Mouse (Mus musculus): ENCODE data around the gene Ppp1r35. TPM values are rescaled to one million over a fixed set of nuclear protein-coding genes. Genes with fewer than 3 reads are reported as not detected.

Ppp1r35 gene
- total RNA-seq, 2 experiments from 2014 or later: 7.1 to 8.9 TPM

DNA sequence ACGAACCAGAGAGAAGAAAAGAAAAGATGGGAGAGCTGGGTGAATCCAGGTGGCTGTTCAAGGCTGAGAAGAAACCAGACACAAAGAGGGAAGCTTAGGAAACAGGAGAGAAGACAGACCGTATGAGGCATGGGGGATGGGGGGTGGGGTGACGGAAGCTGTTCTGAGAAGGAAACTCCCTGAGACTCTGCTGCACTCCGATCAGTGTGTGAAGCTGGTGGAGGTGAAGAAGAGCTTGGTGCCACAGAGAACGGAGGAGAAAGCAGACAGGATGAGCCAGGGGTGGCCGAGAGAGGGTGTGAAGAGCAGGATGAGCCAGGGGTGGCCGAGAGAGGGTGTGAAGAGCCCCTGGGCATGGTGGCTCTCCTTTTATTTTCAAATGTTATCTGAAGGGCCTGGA is 47.8 kb downstream of the Ppp1r35 start:
- no peak for DNase-seq

DNA sequence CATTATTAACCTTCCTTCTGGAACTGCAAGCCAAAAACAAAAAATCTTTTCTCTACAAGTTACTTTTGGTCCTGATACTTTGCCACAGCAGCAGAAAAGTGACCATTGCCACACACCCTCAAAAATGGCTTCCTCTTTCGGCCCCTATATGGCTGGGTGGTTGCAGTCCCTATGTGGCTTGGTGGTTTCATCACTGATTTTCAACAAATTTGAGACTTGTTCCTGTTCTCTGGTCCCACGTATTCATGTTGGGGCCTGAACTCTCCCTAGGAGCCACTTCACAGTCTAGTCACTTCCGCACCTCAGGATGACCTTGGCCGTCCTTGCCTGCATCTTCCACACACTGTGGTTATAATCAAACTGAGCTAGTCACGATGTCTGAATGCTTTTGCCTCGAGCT is 50.0 kb downstream of the Ppp1r35 start:
- no peak for DNase-seq

Other genes with a start within 250 kb of the Ppp1r35 start
- gene Epo, start 245.6 kb upstream of the Ppp1r35 start, total RNA-seq (2021): not detected
- gene Gnb2, start 245.3 kb upstream of the Ppp1r35 start, total RNA-seq (2021): 100 to 1,000 TPM; 129 to 130 TPM
- not detected for gene Actl6b, start 225.3 kb upstream of the Ppp1r35 start, total RNA-seq (2021)
- gene Tfr2, start 209.0 kb upstream of the Ppp1r35 start, total RNA-seq (2021): not detected
- 10 to 100 TPM; 12.5 to 12.8 TPM for gene Mospd3, start 177.8 kb upstream of the Ppp1r35 start, total RNA-seq (2021)
- 100 to 1,000 TPM in 1 of 2 experiments, 10 to 100 TPM in 1; 79.0 to 112 TPM for gene Pcolce, start 165.1 kb upstream of the Ppp1r35 start, total RNA-seq (2021)
- gene Fbxo24, start 149.8 kb upstream of the Ppp1r35 start, total RNA-seq (2021): under 1 TPM; 0.16 to 0.18 TPM
- 10 to 100 TPM; 13.9 to 15.4 TPM for gene Lrch4, start 149.7 kb upstream of the Ppp1r35 start, total RNA-seq (2021)
- gene Gm20605, start 149.7 kb upstream of the Ppp1r35 start, total RNA-seq (2021): 1 to 10 TPM; 2.9 to 3.9 TPM
- 1 to 10 TPM; 1.8 to 2.7 TPM for gene Sap25, start 137.5 kb upstream of the Ppp1r35 start, total RNA-seq (2021)
- 1 to 10 TPM in 1 of 2 experiments, under 1 TPM in 1; 0.36 to 1.5 TPM for gene Irs3, start 133.1 kb upstream of the Ppp1r35 start, total RNA-seq (2021)
- 1 to 10 TPM; 3.3 to 4.7 TPM for gene Agfg2, start 94.1 kb upstream of the Ppp1r35 start, total RNA-seq (2021)
- under 1 TPM; 0.10 to 0.35 TPM for gene Nyap1, start 37.2 kb upstream of the Ppp1r35 start, total RNA-seq (2021)
- gene Tsc22d4, start 33.1 kb upstream of the Ppp1r35 start, total RNA-seq (2021): 10 to 100 TPM; 57.8 to 59.1 TPM
- 10 to 100 TPM; 14.7 to 20.1 TPM for gene Mepce, start 8.8 kb downstream of the Ppp1r35 start, total RNA-seq (2021)
- gene Zcwpw1, start 8.9 kb downstream of the Ppp1r35 start, total RNA-seq (2021): under 1 TPM in 1 of 2 experiments, not detected in 1; 0.35 TPM
- under 1 TPM; 0.13 to 0.40 TPM for gene Pilra, start 57.4 kb downstream of the Ppp1r35 start, total RNA-seq (2021)
- gene Pilrb1, start 79.3 kb downstream of the Ppp1r35 start, total RNA-seq (2021): under 1 TPM in 1 of 2 experiments, not detected in 1; 0.88 TPM
- under 1 TPM; 0.28 to 0.54 TPM for gene Pilrb2, start 93.0 kb downstream of the Ppp1r35 start, total RNA-seq (2021)
- gene Cyp3a13, start 142.8 kb downstream of the Ppp1r35 start, total RNA-seq (2021): under 1 TPM in 1 of 2 experiments, not detected in 1; 0.08 TPM
- gene Gjc3, start 184.2 kb downstream of the Ppp1r35 start, total RNA-seq (2021): 1 to 10 TPM; 1.2 to 1.6 TPM
- gene Azgp1, start 202.7 kb downstream of the Ppp1r35 start, total RNA-seq (2021): not detected
- gene Smok3a, start 242.4 kb downstream of the Ppp1r35 start, total RNA-seq (2021): not detected
- not detected for gene Smok3b, start 242.6 kb downstream of the Ppp1r35 start, total RNA-seq (2021)